Mouse (Mus musculus) olfactory bulb, adult 2 months (tissue): Measurements from ENCODE around the gene Nid1.
"Not testable (repeated sequence)": the region's sequence is repeated elsewhere in the genome, so short reads cannot be mapped to it uniquely, and the experiment has no call there.

Experiments
- CTCF ChIP-seq: fragments of 200-500 bp; IDR thresholded peaks from 2 replicates; pipeline ENCODE4 v1.5.1; 2012; ENCODE audit warnings: low read depth, mild to moderate bottlenecking, low read length, moderate library complexity; ENCODE audit not compliant: insufficient read depth
- POLR2A ChIP-seq: fragments of 200-500 bp; IDR thresholded peaks from 2 replicates; pipeline ENCODE4 v1.6.1; 2012; ENCODE audit warnings: mild to moderate bottlenecking, low read depth, low read length, moderate library complexity; ENCODE audit not compliant: insufficient read depth

DNA sequence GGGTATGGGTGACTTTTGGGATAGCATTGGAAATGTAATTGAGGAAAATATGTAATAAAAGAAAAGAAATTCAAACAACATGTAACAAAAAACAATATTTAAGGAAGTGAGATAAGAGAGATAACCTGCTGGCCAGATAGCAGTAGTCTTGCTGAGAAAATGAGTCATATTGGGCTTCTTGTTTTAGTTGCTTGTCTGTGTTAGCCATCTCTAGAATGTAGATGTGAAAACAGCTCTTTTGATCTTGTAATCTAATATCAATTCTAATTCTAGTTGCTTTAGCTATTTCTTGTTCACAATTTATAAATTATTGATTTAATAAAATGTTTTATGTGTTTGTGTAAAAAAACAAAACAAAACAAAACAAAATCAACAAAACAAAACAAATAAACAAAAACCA lies 29.9 kb downstream of the Nid1 start:
- not testable (repeated sequence) for TF ChIP-seq POLR2A, CTCF
